Mouse (Mus musculus): ENCODE results near the gene Clk2. TPM values are rescaled to one million over a fixed set of nuclear protein-coding genes. Genes with fewer than 3 reads are reported as not detected.
A peak's percentile ranks its signal among the peaks of the same experiment; 100 is the strongest.
"Not testable (repeated sequence)": the region's sequence is repeated elsewhere in the genome, so short reads cannot be mapped to it uniquely, and the experiment has no call there.

The Clk2 gene
- total RNA-seq, 2 experiments from 2014 or later: 36.8 to 52.2 TPM

GRCm38 (mm10) chr3:89158651-89159050 lies 5.9 kb upstream of the Clk2 start:
- intact Hi-C loops (cut with DNase I): loop anchor here (5.0 kb wide), 1 partner anchor 66 kb away; the partner anchor contains the start of gene Rusc1
- DNase-seq (ENCODE audit: low spot score in 2 of 2): no peak

- DNase-seq (ENCODE audit: low spot score in 2 of 2): peak in 1 of 2 experiments; percentile 26
- intact Hi-C loops (cut with DNase I): loop anchor here (5.0 kb wide), 1 partner anchor 67 kb away; the partner anchor contains the start of gene Rusc1
Measured at GRCm38 (mm10) chr3:89159211-89159610, 5.4 kb upstream of the Clk2 start.

GRCm38 (mm10) chr3:89159616-89160344 lies 4.8 kb upstream of the Clk2 start, which contains the start of gene Hcn3:
Gene Hcn3, minus strand, starts transcription at chr3:89160196.
- DNase-seq (ENCODE audit: low spot score in 2 of 2): peak in 1 of 2 experiments; percentile 55
- intact Hi-C loops (cut with DNase I): loop anchor here (5.0 kb wide), 3 partner anchors 42 to 212 kb away; partner anchors contain the start of gene Rusc1

- intact Hi-C loops (cut with DNase I): loop anchor here (5.0 kb wide), 2 partner anchors 44 to 214 kb away; no protein-coding TSS in a partner anchor
- not testable (repeated sequence) for DNase-seq (ENCODE audit: low spot score in 2 of 2)
Measured at GRCm38 (mm10) chr3:89161207-89161606, 3.4 kb upstream of the Clk2 start.

GRCm38 (mm10) chr3:89161786-89162185 lies 2.8 kb upstream of the Clk2 start:
- DNase-seq (ENCODE audit: low spot score in 2 of 2): no peak
- intact Hi-C loops (cut with DNase I): loop anchor here (5.0 kb wide), 2 partner anchors 44 to 214 kb away; no protein-coding TSS in a partner anchor

GRCm38 (mm10) chr3:89163123-89163522 lies 1.5 kb upstream of the Clk2 start:
- DNase-seq (ENCODE audit: low spot score in 2 of 2): no peak
- intact Hi-C loops (cut with DNase I): loop anchor here (5.0 kb wide), 2 partner anchors 46 to 216 kb away; no protein-coding TSS in a partner anchor

- intact Hi-C loops (cut with DNase I): loop anchor here (5.0 kb wide), 2 partner anchors 46 to 216 kb away; no protein-coding TSS in a partner anchor
- no peak for DNase-seq (ENCODE audit: low spot score in 2 of 2)
Measured at GRCm38 (mm10) chr3:89163643-89164245, 851 bp upstream of the Clk2 start.

- DNase-seq (ENCODE audit: low spot score in 2 of 2): no peak
- intact Hi-C loops (cut with DNase I): no loop called here
Measured at GRCm38 (mm10) chr3:89165268-89165870, 774 bp downstream of the Clk2 start.

- intact Hi-C loops (cut with DNase I): no loop called here
Measured at GRCm38 (mm10) chr3:89166945-89167344, 2.4 kb downstream of the Clk2 start.

GRCm38 (mm10) chr3:89174844-89175243 lies 10.2 kb downstream of the Clk2 start:
- DNase-seq (ENCODE audit: low spot score in 2 of 2): no peak

More at GRCm38 (mm10) chr3:89166945-89167344, 2.4 kb downstream of the Clk2 start:
- DNase-seq (ENCODE audit: low spot score in 2 of 2): no peak

GRCm38 (mm10) chr3:89175544-89175943 lies 10.9 kb downstream of the Clk2 start:
- DNase-seq (ENCODE audit: low spot score in 2 of 2): no peak
- intact Hi-C loops (cut with DNase I): no loop called here

More at GRCm38 (mm10) chr3:89174844-89175243, 10.2 kb downstream of the Clk2 start:
- intact Hi-C loops (cut with DNase I): no loop called here

- intact Hi-C loops (cut with DNase I): no loop called here
- no peak for DNase-seq (ENCODE audit: low spot score in 2 of 2)
Measured at GRCm38 (mm10) chr3:89176421-89176820, 11.8 kb downstream of the Clk2 start.

GRCm38 (mm10) chr3:89177242-89178106 lies 12.9 kb downstream of the Clk2 start, which contains the start of gene Scamp3:
Gene Scamp3, plus strand, starts transcription at chr3:89177473.
- DNase-seq (ENCODE audit: low spot score in 2 of 2): peak; percentile 83 to 87
- intact Hi-C loops (cut with DNase I): no loop called here

- intact Hi-C loops (cut with DNase I): no loop called here
- DNase-seq (ENCODE audit: low spot score in 2 of 2): no peak
Measured at GRCm38 (mm10) chr3:89178107-89178385, 13.5 kb downstream of the Clk2 start.

- intact Hi-C loops (cut with DNase I): no loop called here
- DNase-seq (ENCODE audit: low spot score in 2 of 2): no peak
Measured at GRCm38 (mm10) chr3:89179056-89179455, 14.5 kb downstream of the Clk2 start.

- intact Hi-C loops (cut with DNase I): no loop called here
- no peak for DNase-seq (ENCODE audit: low spot score in 2 of 2)
Measured at GRCm38 (mm10) chr3:89181749-89182500, 17.3 kb downstream of the Clk2 start.

GRCm38 (mm10) chr3:89182531-89183057 lies 18.0 kb downstream of the Clk2 start:
- no peak for DNase-seq (ENCODE audit: low spot score in 2 of 2)
- intact Hi-C loops (cut with DNase I): no loop called here
